Mouse (Mus musculus) thymus, adult 2 months (tissue): ENCODE results near the gene Csmd2.

Source experiments
- CTCF ChIP-seq: fragments of 200-500 bp; IDR thresholded peaks from 2 replicates; pipeline ENCODE4 v1.5.1; 2012; ENCODE audit warnings: mild to moderate bottlenecking, control low read depth, low read length, moderate library complexity, borderline replicate concordance; ENCODE audit not compliant: control insufficient read depth, poor library complexity, insufficient read depth; ENCODE audit errors: extremely low read depth
- POLR2A ChIP-seq: fragments of 200-500 bp; IDR thresholded peaks from 2 replicates; pipeline ENCODE4 v1.6.1; 2012; ENCODE audit warnings: mild to moderate bottlenecking, low read length, control low read depth, moderate library complexity; ENCODE audit not compliant: control insufficient read depth, poor library complexity, insufficient read depth; ENCODE audit errors: extremely low read depth

DNA sequence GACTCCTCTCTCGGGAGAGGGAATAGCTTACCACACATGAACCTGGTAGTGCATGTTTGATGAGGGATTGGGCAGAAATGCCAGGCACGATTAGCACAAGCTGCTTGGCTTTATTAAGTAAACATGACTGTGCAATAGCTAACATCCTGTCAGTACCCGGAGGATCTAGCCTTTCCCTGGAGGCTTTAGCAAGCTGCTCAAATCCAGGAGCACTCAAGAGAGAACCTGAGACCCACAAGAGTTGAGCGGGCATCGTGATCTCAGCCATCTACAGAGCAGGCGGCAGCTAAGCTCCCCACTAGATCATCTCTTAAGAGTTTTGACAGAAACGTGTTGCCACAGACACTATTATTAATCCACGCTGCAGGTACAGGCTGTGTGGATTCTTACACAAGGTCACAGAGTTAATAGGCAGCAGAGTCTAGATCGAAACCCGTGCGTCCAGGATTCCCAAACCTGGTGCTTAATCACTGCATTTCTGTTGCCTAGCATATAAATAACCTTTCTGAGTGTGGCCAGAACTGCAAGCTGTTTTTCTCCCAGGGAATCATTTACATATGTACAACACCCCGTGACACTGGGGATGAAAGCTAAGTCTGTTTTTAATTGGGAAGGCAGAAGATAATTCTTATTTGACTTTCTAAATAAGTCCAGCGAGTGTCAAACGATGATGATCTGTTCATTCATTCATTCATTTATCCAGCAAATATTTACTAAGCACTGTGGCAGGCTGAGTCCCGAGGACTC is 458.0 kb downstream of the Csmd2 start:
- no peak for TF ChIP-seq CTCF
- no peak for TF ChIP-seq POLR2A
